Mouse (Mus musculus) lung, embryonic 14.5 days (tissue): ENCODE results near the gene Nars2. TPM values are rescaled to one million over a fixed set of nuclear protein-coding genes. Genes with fewer than 3 reads are reported as not detected.
A peak's percentile ranks its signal among the peaks of the same experiment; 100 is the strongest.
"Not testable (repeated sequence)": the region's sequence is repeated elsewhere in the genome, so short reads cannot be mapped to it uniquely, and the experiment has no call there.

Experiments used
- ATAC-seq: fragments of 200-750 bp; cut with Nextera tagmentation; 2 replicates; pipeline ENCODE4 v1.8.0; 2017; ENCODE audit warnings: mild to moderate bottlenecking, moderate TSS enrichment, moderate library complexity; ENCODE audit not compliant: insufficient read depth
- DNase-seq: peaks from one replicate; pipeline ENCODE4 v3.0.0-alpha.2; 2015
- H3K27ac ChIP-seq: fragments of 300-500 bp; sonication (generic); 2 replicates; pipeline ENCODE4 v1.5.1; 2014; ENCODE audit warnings: low read depth, mild to moderate bottlenecking, moderate library complexity
- H3K27me3 ChIP-seq: fragments of 300-500 bp; sonication (generic); 2 replicates; pipeline ENCODE4 v1.6.1; 2014; ENCODE audit warnings: low read length, control low read depth; ENCODE audit not compliant: insufficient read depth
- H3K36me3 ChIP-seq: fragments of 300-500 bp; sonication (generic); 2 replicates; pipeline ENCODE4 v1.6.1; 2014; ENCODE audit warnings: control low read depth; ENCODE audit not compliant: insufficient read depth
- H3K4me1 ChIP-seq: fragments of 300-500 bp; sonication (generic); 2 replicates; pipeline ENCODE4 v1.6.1; 2014; ENCODE audit warnings: antibody characterized with exemption, control low read depth; ENCODE audit not compliant: insufficient read depth
- H3K4me2 ChIP-seq: fragments of 300-500 bp; sonication (generic); 2 replicates; pipeline ENCODE4 v1.6.1; 2014; ENCODE audit warnings: mild to moderate bottlenecking
- H3K4me3 ChIP-seq: fragments of 300-500 bp; sonication (generic); 2 replicates; pipeline ENCODE4 v1.5.1; 2014; ENCODE audit warnings: low read depth, low read length
- H3K9ac ChIP-seq: fragments of 300-500 bp; sonication (generic); 2 replicates; pipeline ENCODE4 v1.6.1; 2014
- H3K9me3 ChIP-seq: fragments of 300-500 bp; sonication (generic); 2 replicates; pipeline ENCODE4 v1.6.1; 2016; ENCODE audit warnings: low read depth, low read length, control low read depth
- CTCF ChIP-seq: IDR thresholded peaks from 2 replicates; pipeline ENCODE4 v1.5.1; 2016; ENCODE audit warnings: antibody characterized with exemption, low read depth
- WGBS: fragments of 180-500 bp; shearing (Covaris S2); extraction: QIAGEN DNeasy Blood & Tissue Kit; methylation state at CpG from one replicate; pipeline ENCODE4 v1.1.7; 2014; 5-methylcytosine and 5-hydroxymethylcytosine counted together
- polyA plus RNA-seq: library from polyadenylated mRNA; unstranded; fragments of >200 nt; fragmentation: Nextera tagmentation; extraction: Ambion mirVana; gene quantifications from 2 replicates; pipeline ENCODE4 v1.2.1, GENCODE M21; 2014

Nars2 gene
- polyA plus RNA-seq, 1 experiment from 2014 or later: 25.4 TPM

GRCm38 (mm10) chr7:96943715-96944377 lies 7.5 kb upstream of the Nars2 start:
- no peak overlapping the region for H3K27ac ChIP-seq
- H3K9ac ChIP-seq: no peak overlapping the region
- no peak for TF ChIP-seq CTCF
- ATAC-seq (no peak), DNase-seq (no peak)
- no peak overlapping the region for H3K4me2 ChIP-seq
- H3K36me3 ChIP-seq: no peaks in the 10 kb centered on the region
- H3K9me3 ChIP-seq: no peaks in the 10 kb centered on the region
- 68% methylated on average over 5 of the region's 5 CpGs for WGBS
- no peak overlapping the region for H3K4me3 ChIP-seq
- no peaks in the 10 kb centered on the region for H3K27me3 ChIP-seq
- no peaks in the 10 kb centered on the region for H3K4me1 ChIP-seq

GRCm38 (mm10) chr7:96946501-96946900 lies 4.8 kb upstream of the Nars2 start:
- not testable (repeated sequence) for H3K4me3 ChIP-seq, H3K4me1 ChIP-seq, H3K4me2 ChIP-seq, H3K27ac ChIP-seq, H3K36me3 ChIP-seq, DNase-seq, H3K9me3 ChIP-seq, H3K9ac ChIP-seq, ATAC-seq, H3K27me3 ChIP-seq
- WGBS: 90% methylated on average over 8 of the region's 8 CpGs

GRCm38 (mm10) chr7:96952094-96952493 lies 789 bp downstream of the Nars2 start:
- 28% methylated on average over 5 of the region's 5 CpGs for whole genome bisulfite sequencing
- Histone ChIP-seq H3K9ac (peak overlapping the region; percentile 85), H3K27me3 (no peaks in the 10 kb centered on the region), H3K27ac (no peak overlapping the region; the same call in 1 of the 2 replicates), H3K4me1 (peaks cover 9% of the 10 kb centered on the region), H3K4me2 (peak overlapping the region; percentile 81), H3K9me3 (no peaks in the 10 kb centered on the region), H3K36me3 (peaks cover 3% of the 10 kb centered on the region), H3K4me3 (peak overlapping the region; percentile 88)
- no peak for TF ChIP-seq CTCF
- no peak for DNase-seq
- no peak for ATAC-seq

- Histone ChIP-seq H3K9ac (no peak overlapping the region), H3K4me1 (no peaks in the 10 kb centered on the region), H3K27me3 (no peaks in the 10 kb centered on the region), H3K27ac (no peak overlapping the region), H3K4me3 (no peak overlapping the region), H3K36me3 (peaks cover 33% of the 10 kb centered on the region), H3K9me3 (no peaks in the 10 kb centered on the region), H3K4me2 (no peak overlapping the region)
- 90% methylated on average over 5 of the region's 5 CpGs for WGBS
- ATAC-seq (no peak), DNase-seq (no peak)
- no peak for TF ChIP-seq CTCF
These were observed 7.9 kb downstream of the Nars2 start for GRCm38 (mm10) chr7:96959168-96959567.

DNA sequence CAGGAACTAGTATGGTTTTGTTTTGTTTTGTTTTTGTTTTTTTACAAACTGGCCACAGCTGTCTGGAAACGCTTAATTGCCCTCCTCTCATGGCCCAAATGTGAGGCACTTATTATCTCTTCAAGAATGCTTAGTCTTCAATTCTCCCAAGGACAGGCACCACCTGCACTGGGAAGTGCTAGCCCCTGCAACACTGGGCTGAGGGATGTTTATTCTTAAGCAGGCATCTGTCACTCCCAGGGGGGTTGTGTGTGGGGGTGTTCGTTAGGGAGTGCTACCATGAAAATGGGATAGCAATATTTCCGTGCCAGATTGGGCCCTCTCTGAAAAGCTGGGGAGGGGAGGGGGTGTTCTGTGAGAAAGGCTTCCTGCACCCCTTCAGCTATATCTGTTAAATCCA lies 15.9 kb downstream of the Nars2 start:
- DNase-seq: no peak
- TF ChIP-seq CTCF: no peak
- H3K27ac ChIP-seq: no peak overlapping the region
- WGBS: 44% methylated on average over 3 of the region's 3 CpGs
- H3K9me3 ChIP-seq: no peaks in the 10 kb centered on the region
- no peaks in the 10 kb centered on the region for H3K4me1 ChIP-seq
- H3K27me3 ChIP-seq: no peaks in the 10 kb centered on the region
- no peaks in the 10 kb centered on the region for H3K36me3 ChIP-seq
- H3K4me2 ChIP-seq: no peak overlapping the region
- H3K4me3 ChIP-seq: no peak overlapping the region
- no peak for ATAC-seq
- H3K9ac ChIP-seq: no peak overlapping the region

DNA sequence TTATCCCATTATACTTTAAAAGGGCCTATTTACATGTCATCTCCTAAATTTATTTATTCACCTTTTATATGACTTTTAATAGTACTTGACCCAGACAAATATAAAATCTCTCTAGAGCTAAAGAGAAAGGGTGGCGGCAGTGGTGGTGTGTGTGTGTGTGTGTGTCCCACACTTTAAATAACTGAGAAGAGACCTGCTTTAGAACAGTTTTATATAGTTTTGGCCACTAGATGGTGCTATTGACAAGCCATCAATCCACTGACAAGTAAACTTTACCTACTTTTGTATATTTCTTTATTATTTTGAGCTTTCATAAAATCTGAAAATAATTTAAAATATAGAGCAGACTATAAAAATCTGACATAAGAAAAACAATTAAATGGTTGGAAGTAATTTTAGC lies 19.1 kb downstream of the Nars2 start:
- WGBS: 17% methylated on average over 1 of the region's 1 CpGs

GRCm38 (mm10) chr7:96971027-96971996 lies 20.0 kb downstream of the Nars2 start:
- Histone ChIP-seq H3K27ac (peak overlapping the region; percentile 22; the same call in 1 of the 2 replicates), H3K4me1 (no peaks in the 10 kb centered on the region), H3K4me2 (peak overlapping the region; percentile 51), H3K9me3 (no peaks in the 10 kb centered on the region), H3K4me3 (no peak overlapping the region), H3K36me3 (no peaks in the 10 kb centered on the region), H3K27me3 (no peaks in the 10 kb centered on the region), H3K9ac (peak overlapping the region; percentile 22; the same call in 1 of the 2 replicates)
- ATAC-seq (peak; percentile 47; the same call in 1 of the 2 replicates), DNase-seq (peak; percentile 74)
- 47% methylated on average over 21 of the region's 21 CpGs for WGBS
- TF ChIP-seq CTCF: no peak

More for the DNA sequence above, 19.1 kb downstream of the Nars2 start:
- H3K27ac ChIP-seq: no peak overlapping the region
- H3K4me2 ChIP-seq: no peak overlapping the region
- no peak overlapping the region for H3K9ac ChIP-seq
- ATAC-seq: no peak
- no peak overlapping the region for H3K4me3 ChIP-seq
- no peaks in the 10 kb centered on the region for H3K9me3 ChIP-seq
- DNase-seq: peak; percentile 92
- no peaks in the 10 kb centered on the region for H3K27me3 ChIP-seq
- H3K36me3 ChIP-seq: no peaks in the 10 kb centered on the region
- no peaks in the 10 kb centered on the region for H3K4me1 ChIP-seq
- TF ChIP-seq CTCF: peak; percentile 69
